ENCODE assay signal across 8 mouse cellular contexts in the genomic region with DNA sequence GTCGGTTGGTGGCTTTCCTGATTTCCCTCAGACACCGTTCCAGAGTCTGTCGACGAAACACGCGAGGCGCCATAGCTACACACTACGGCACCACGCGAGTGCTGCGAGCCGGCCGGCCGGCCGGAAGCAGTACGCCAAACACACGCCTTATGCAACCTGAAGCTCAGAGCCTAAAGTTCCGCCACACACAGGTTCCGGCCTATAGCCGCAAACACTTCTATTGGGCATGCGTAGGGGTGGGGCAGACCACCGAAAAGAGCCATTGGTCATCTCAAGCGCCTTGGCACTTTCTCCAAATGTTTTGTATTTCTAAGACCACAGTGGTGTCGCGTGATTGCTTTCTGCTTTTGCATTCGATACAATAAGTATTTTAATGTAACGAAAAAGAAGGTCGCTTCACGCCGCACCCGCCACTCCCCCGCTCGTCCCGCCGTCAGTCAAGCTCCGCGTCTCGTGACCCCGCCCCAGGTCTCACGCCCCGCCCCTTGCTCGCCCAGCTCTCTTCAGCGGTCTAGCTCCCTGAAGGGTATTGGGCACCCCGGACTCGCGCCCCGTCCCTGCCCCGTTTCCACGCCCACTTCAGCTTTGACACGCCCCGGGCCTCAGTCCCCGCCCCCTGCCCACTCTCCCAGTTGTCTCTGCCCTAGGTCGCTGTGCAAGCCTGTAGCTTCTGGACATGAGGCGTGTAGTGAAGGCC. TPM values are rescaled to one million over a fixed set of nuclear protein-coding genes. Genes with fewer than 3 reads are reported as not detected.
DNase-seq lines count a peak whose midpoint lies in the region; ATAC-seq and TF ChIP-seq lines count a peak whose summit lies in the region.

A gene (minus strand): TSS at position 147 of the 697 bp plus-strand sequence.
A gene (plus strand): TSS at position 486 of the 697 bp plus-strand sequence.

- H3K27me3 ChIP-seq in embryonic facial prominence, embryonic 14.5 days (replicated peaks; ENCODE audit: control insufficient read depth, insufficient read depth, low read length) = no peaks in the 10 kb centered on the region
- no peaks in the 10 kb centered on the region for H3K27me3 ChIP-seq in heart, adult 2 months (ENCODE audit: control insufficient read depth, insufficient read depth, low read length)
- no peaks in the 10 kb centered on the region for H3K27me3 ChIP-seq in limb, embryonic 13.5 days
- H3K27me3 ChIP-seq in midbrain, embryonic 16.5 days (ENCODE audit: control insufficient read depth, insufficient read depth, low read depth, low read length) = no peaks in the 10 kb centered on the region

- TF ChIP-seq EP300 in heart, adult 2 months (IDR thresholded peaks at IDR 0.05; ENCODE audit: insufficient read depth, low read depth, low read length) = peak; percentile 82; the same call in 1 of the 2 replicates

- 0 out of 2 replicates have a peak, but pooled peaks cover 4% of the 10 kb centered on the region for H3K4me1 ChIP-seq in embryonic facial prominence, embryonic 14.5 days (ENCODE audit: control insufficient read depth, insufficient read depth, low read length)
- peaks cover 2% of the 10 kb centered on the region; the same call in 1 of the 2 replicates for H3K4me1 ChIP-seq in heart, adult 2 months (ENCODE audit: control insufficient read depth, insufficient read depth, low read length)
- H3K4me1 ChIP-seq in limb, embryonic 13.5 days = peaks cover 20% of the 10 kb centered on the region
- peaks cover 13% of the 10 kb centered on the region for H3K4me1 ChIP-seq in midbrain, embryonic 16.5 days (ENCODE audit: control insufficient read depth, insufficient read depth, low read length)

- peak within 1 kb of the TSS; percentile 82 for H3K4me3 ChIP-seq in embryonic facial prominence, embryonic 14.5 days (ENCODE audit: low read depth, low read length)
- H3K4me3 ChIP-seq in heart, adult 2 months = peak within 1 kb of the TSS; percentile 74
- H3K4me3 ChIP-seq in limb, embryonic 13.5 days = peak within 1 kb of the TSS; percentile 67
- H3K4me3 ChIP-seq in midbrain, embryonic 16.5 days (ENCODE audit: low read depth, low read length) = peak within 1 kb of the TSS; percentile 63

- no peaks in the 10 kb centered on the region for H3K9me3 ChIP-seq in embryonic facial prominence, embryonic 14.5 days (ENCODE audit: control insufficient read depth, low read length)
- no peaks in the 10 kb centered on the region for H3K9me3 ChIP-seq in limb, embryonic 13.5 days
- no peaks in the 10 kb centered on the region for H3K9me3 ChIP-seq in midbrain, embryonic 16.5 days (replicated peaks; ENCODE audit: control insufficient read depth, low read length, poor library complexity, severe bottlenecking)

- intact Hi-C loops in heart, adult 2 months (cut with DNase I) = loop anchor here (1.0 to 2.0 kb wide), 2 partner anchors 18 to 105 kb away; a partner anchor contains a TSS

- H3K9ac ChIP-seq in embryonic facial prominence, embryonic 14.5 days (ENCODE audit: low read depth, low read length) = peak within 1 kb of the TSS; percentile 81
- H3K9ac ChIP-seq in heart, adult 2 months (ENCODE audit: low read depth, low read length) = peak within 1 kb of the TSS; percentile 85
- peak within 1 kb of the TSS; percentile 83 for H3K9ac ChIP-seq in limb, embryonic 13.5 days
- peak within 1 kb of the TSS; percentile 87 for H3K9ac ChIP-seq in midbrain, embryonic 16.5 days (ENCODE audit: low read depth, low read length)

- H3K27ac ChIP-seq in embryonic facial prominence, embryonic 14.5 days (replicated peaks; ENCODE audit: low read depth, low read length) = peak within 1 kb of the TSS; percentile 78
- peak within 1 kb of the TSS; percentile 88 for H3K27ac ChIP-seq in heart, adult 2 months
- peak within 1 kb of the TSS; percentile 80; the same call in 1 of the 2 replicates for H3K27ac ChIP-seq in limb, embryonic 13.5 days
- H3K27ac ChIP-seq in midbrain, embryonic 16.5 days (ENCODE audit: low read length) = peak within 1 kb of the TSS; percentile 85

- TF ChIP-seq POLR2A in heart, adult 2 months (IDR thresholded peaks at IDR 0.05; ENCODE audit: insufficient read depth, low read depth, low read length) = peak; percentile 84

- no peak for TF ChIP-seq CTCF in heart, adult 2 months (IDR thresholded peaks at IDR 0.05)

- no peaks in the 10 kb centered on the region for H3K79me2 ChIP-seq in heart, adult 2 months (replicated peaks; ENCODE audit: control insufficient read depth, insufficient read depth, low read length)

- H3K36me3 ChIP-seq in embryonic facial prominence, embryonic 14.5 days (ENCODE audit: control insufficient read depth, insufficient read depth, low read length) = peaks cover 25% of the 10 kb centered on the region
- peaks cover 2% of the 10 kb centered on the region; the same call in 1 of the 2 replicates for H3K36me3 ChIP-seq in heart, adult 2 months (ENCODE audit: control insufficient read depth, insufficient read depth, low read length)
- H3K36me3 ChIP-seq in limb, embryonic 13.5 days = peaks cover 21% of the 10 kb centered on the region
- peaks cover 1% of the 10 kb centered on the region for H3K36me3 ChIP-seq in midbrain, embryonic 16.5 days (ENCODE audit: control insufficient read depth, insufficient read depth, low read length)

- WGBS in embryonic facial prominence, embryonic 14.5 days = under 1% methylated on average over 53 of the region's 54 CpGs
- WGBS in heart, adult 2 months = under 1% methylated on average over 54 of the region's 54 CpGs
- 1% methylated on average over 54 of the region's 54 CpGs for WGBS in limb, embryonic 13.5 days
- WGBS in midbrain, embryonic 16.5 days = under 1% methylated on average over 53 of the region's 54 CpGs

- DNase-seq in 3T3-L1 (ENCODE audit: low read depth, low spot score) = peak; percentile 92
- peak; percentile 95 to 96 for DNase-seq in adrenal gland, postnatal 4 days (ENCODE audit: low spot score in 2 of 2)
- peak; percentile 97 for DNase-seq in embryonic facial prominence, embryonic 14.5 days (ENCODE audit: low spot score)
- peak; percentile 98 to 100 for DNase-seq in heart, adult 2 months
- peak; percentile 97 to 99 for DNase-seq in kidney, adult 8-10 months
- peak; percentile 99 for DNase-seq in spleen, postnatal 10 days (ENCODE audit: low spot score in 2 of 2)

- H3K4me2 ChIP-seq in embryonic facial prominence, embryonic 14.5 days (ENCODE audit: low read depth, low read length) = peak within 1 kb of the TSS; percentile 94
- peak within 1 kb of the TSS; percentile 98 for H3K4me2 ChIP-seq in limb, embryonic 13.5 days (replicated peaks)
- peak within 1 kb of the TSS; percentile 88 for H3K4me2 ChIP-seq in midbrain, embryonic 16.5 days (ENCODE audit: low read length)

- ATAC-seq in embryonic facial prominence, embryonic 14.5 days (ENCODE audit: low read depth) = peak; percentile 98
- peak; percentile 99 for ATAC-seq in limb, embryonic 13.5 days (ENCODE audit: low FRiP score, low read depth)
- peak; percentile 99 for ATAC-seq in midbrain, embryonic 16.5 days

RNA-seq across cellular contexts. Expression of the first gene that starts in this region (rescaled TPM):
- total RNA-seq in adrenal gland, postnatal 4 days (2021) = 10 to 100 TPM; 27.5 to 31.1 TPM
- 35.4 and 36.1 TPM in 2 replicates for polyA plus RNA-seq in embryonic facial prominence, embryonic 14.5 days (2014; fragmentation: Nextera tagmentation; extraction: Ambion mirVana)
- 10 to 100 TPM; 10.8 to 15.3 TPM for total RNA-seq in heart, adult 2 months (2021)
- 0.66 and 2.0 TPM in 2 replicates for polyA plus RNA-seq in heart, adult 2 months (2012; rRNA removed)
- polyA plus RNA-seq in limb, embryonic 13.5 days (2015; fragmentation: Nextera tagmentation; extraction: Ambion mirVana) = 47.9 and 50.3 TPM in 2 replicates
- polyA plus RNA-seq in midbrain, embryonic 16.5 days (2015; fragmentation: Nextera tagmentation; extraction: Ambion mirVana) = 22.6 and 28.3 TPM in 2 replicates

RNA-seq across cellular contexts. Expression of the second gene that starts in this region (rescaled TPM):
- total RNA-seq in adrenal gland, postnatal 4 days (2021) = 10 to 100 TPM; 59.1 to 64.7 TPM
- 62.3 and 74.1 TPM in 2 replicates for polyA plus RNA-seq in embryonic facial prominence, embryonic 14.5 days (2014; fragmentation: Nextera tagmentation; extraction: Ambion mirVana)
- total RNA-seq in heart, adult 2 months (2021) = 100 to 1,000 TPM; 169 to 198 TPM
- 92.4 and 134 TPM in 2 replicates for polyA plus RNA-seq in heart, adult 2 months (2012; rRNA removed)
- 52.8 and 57.4 TPM in 2 replicates for polyA plus RNA-seq in limb, embryonic 13.5 days (2015; fragmentation: Nextera tagmentation; extraction: Ambion mirVana)
- 36.7 and 43.8 TPM in 2 replicates for polyA plus RNA-seq in midbrain, embryonic 16.5 days (2015; fragmentation: Nextera tagmentation; extraction: Ambion mirVana)

Comparison
In these comparisons a context has a peak if more than half of its experiments do, and no peak if none do; other contexts are left out.
1. Peak in every context shown above with its lines: DNase-seq, ATAC-seq, H3K4me3 ChIP-seq and H3K27ac ChIP-seq.